Mouse (Mus musculus) midbrain, embryonic 11.5 days (tissue): ENCODE measurements around the gene Trim25. TPM values are rescaled to one million over a fixed set of nuclear protein-coding genes. Genes with fewer than 3 reads are reported as not detected.

Experiments used
- polyA plus RNA-seq: library from polyadenylated mRNA; unstranded; fragments of >200 nt; fragmentation: Nextera tagmentation; extraction: Ambion mirVana; gene quantifications from 2 replicates; pipeline ENCODE4 v1.2.1, GENCODE M21; 2014

The Trim25 gene
- polyA plus RNA-seq, 1 experiment from 2014 or later: 2.9 TPM

Other genes with a start within 250 kb of the Trim25 start
- 13.0 and 13.6 TPM in 2 replicates for gene Akap1, start 134.8 kb upstream of the Trim25 start, polyA plus RNA-seq
- gene Scpep1, start 43.9 kb upstream of the Trim25 start, polyA plus RNA-seq: 74.2 and 76.7 TPM in 2 replicates
- gene Elobl, start 32.4 kb upstream of the Trim25 start, polyA plus RNA-seq: not detected in 2 replicates
- gene Coil, start 29.1 kb upstream of the Trim25 start, polyA plus RNA-seq: 24.2 and 24.5 TPM in 2 replicates
- gene Dgke, start 67.5 kb downstream of the Trim25 start, polyA plus RNA-seq: 4.1 and 4.6 TPM in 2 replicates
- not detected in 2 replicates for gene Gm525, start 74.5 kb downstream of the Trim25 start, polyA plus RNA-seq